ENCODE assay signal across 19 mouse cellular contexts in genomic region chr9:34722198-34722550, GRCm38 (mm10).
A peak's percentile ranks its signal among the peaks of the same experiment; 100 is the strongest.
DNase-seq lines count a peak whose midpoint lies in the region; ATAC-seq and TF ChIP-seq lines count a peak whose summit lies in the region.
"Had no signal": no experiment of that assay in that cellular context is flagged by ENCODE, and none has a peak within 500 bp of the region (broad histone marks: within the 10 kb centered on the region; RNA-seq: fewer than 3 reads in every experiment).

No protein-coding gene starts in this region.

- no peak overlapping the region for H3K4me3 ChIP-seq in kidney, postnatal 0 days (replicated peaks; ENCODE audit: low read depth, low read length)
- H3K4me3 ChIP-seq in kidney, adult 2 months (ENCODE audit: insufficient read depth, low read depth, low read length): no peak overlapping the region
- H3K4me3 ChIP-seq in neural tube, embryonic 12.5 days: no peak overlapping the region
- H3K4me3 ChIP-seq in thymus, adult 2 months (ENCODE audit: control insufficient read depth, insufficient read depth, low read length): no peak overlapping the region
- H3K4me3 ChIP-seq: embryonic facial prominence, embryonic 12.5 days; heart, embryonic 10.5 days had no signal

- H3K27ac ChIP-seq in kidney, postnatal 0 days: no peak overlapping the region
- no peak overlapping the region for H3K27ac ChIP-seq in kidney, adult 2 months (ENCODE audit: insufficient read depth, low read depth, low read length)
- H3K27ac ChIP-seq in neural tube, embryonic 12.5 days: no peak overlapping the region
- H3K27ac ChIP-seq in thymus, adult 2 months (ENCODE audit: control insufficient read depth, insufficient read depth, low read length): no peak overlapping the region
- H3K27ac ChIP-seq: embryonic facial prominence, embryonic 12.5 days; heart, embryonic 10.5 days; hindbrain, postnatal 0 days had no signal

- H3K9ac ChIP-seq in kidney, postnatal 0 days (ENCODE audit: low read depth, low read length): no peak overlapping the region
- H3K9ac ChIP-seq in neural tube, embryonic 12.5 days: no peak overlapping the region
- H3K9ac ChIP-seq: embryonic facial prominence, embryonic 12.5 days had no signal

- DNase-seq in kidney, postnatal 0 days (ENCODE audit: low spot score): peak; percentile 49
- DNase-seq in kidney, adult 2 months: no peak
- DNase-seq in R1 (ENCODE audit: low read depth, low spot score): peak; percentile 7
- DNase-seq in embryo, embryonic 11 days: peak; percentile 39
- no peak for DNase-seq in frontal cortex, postnatal 36 days (ENCODE audit: low spot score in 2 of 2)
- no peak for DNase-seq in thymus, adult 2 months
- DNase-seq: adrenal gland, postnatal 25 days; cerebellum, adult 8-10 months; gastrocnemius, postnatal 25 days; heart, postnatal 14 days; layer of hippocampus, adult 9-11 months; liver; right cerebral cortex, postnatal 25 days had no signal

- no peak; the same call in 1 of the 2 replicates for ATAC-seq in kidney, postnatal 0 days (replicated peaks; ENCODE audit: low FRiP score, low read depth)
- 0 out of 2 replicates have a peak, but pooled peaks have one; percentile 33 for ATAC-seq in neural tube, embryonic 12.5 days (ENCODE audit: low FRiP score, low read depth)
- ATAC-seq: activated CD4-positive, CD25-positive, alpha-beta regulatory T cell, adult 4 months; CD4-positive, CD25-positive, alpha-beta regulatory T cell, adult 4 months; hindbrain, postnatal 0 days had no signal

- no peaks in the 10 kb centered on the region for H3K36me3 ChIP-seq in kidney, postnatal 0 days (ENCODE audit: insufficient read depth, low read length)
- no peaks in the 10 kb centered on the region for H3K36me3 ChIP-seq in kidney, adult 2 months (ENCODE audit: control insufficient read depth, insufficient read depth, low read length)
- no peaks in the 10 kb centered on the region for H3K36me3 ChIP-seq in neural tube, embryonic 12.5 days
- H3K36me3 ChIP-seq in thymus, adult 2 months (ENCODE audit: control insufficient read depth, insufficient read depth, low read length): no peaks in the 10 kb centered on the region
- H3K36me3 ChIP-seq: embryonic facial prominence, embryonic 12.5 days; heart, embryonic 10.5 days had no signal

- H3K9me3 ChIP-seq in kidney, postnatal 0 days (replicated peaks; ENCODE audit: low read length): no peaks in the 10 kb centered on the region
- H3K9me3 ChIP-seq in neural tube, embryonic 12.5 days: no peaks in the 10 kb centered on the region
- H3K9me3 ChIP-seq: embryonic facial prominence, embryonic 12.5 days; heart, embryonic 10.5 days had no signal

- 9% methylated on average over 5 of the region's 5 CpGs for WGBS in kidney, postnatal 0 days
- 34% methylated on average over 5 of the region's 5 CpGs for WGBS in kidney, adult 2 months
- 4% methylated on average over 5 of the region's 5 CpGs for WGBS in neural tube, embryonic 12.5 days
- WGBS in thymus, adult 2 months: 75% methylated on average over 5 of the region's 5 CpGs

- no peak for TF ChIP-seq CTCF in kidney, postnatal 0 days (IDR thresholded peaks at IDR 0.05; ENCODE audit: low read depth)
- TF ChIP-seq CTCF in kidney, adult 2 months (conservative IDR thresholded peaks at IDR 0.05; ENCODE audit: insufficient read depth, insufficient read length, low read depth, low read length): no peak
- TF ChIP-seq CTCF in thymus, adult 2 months (IDR thresholded peaks at IDR 0.05; ENCODE audit: borderline replicate concordance, control insufficient read depth, extremely low read depth, insufficient read depth, low read length, poor library complexity): no peak

- no peaks in the 10 kb centered on the region for H3K27me3 ChIP-seq in kidney, postnatal 0 days (ENCODE audit: insufficient read depth, low read length)
- no peaks in the 10 kb centered on the region for H3K27me3 ChIP-seq in kidney, adult 2 months (replicated peaks; ENCODE audit: control insufficient read depth, insufficient read depth, low read length)
- no peaks in the 10 kb centered on the region for H3K27me3 ChIP-seq in neural tube, embryonic 12.5 days (replicated peaks)
- no peaks in the 10 kb centered on the region for H3K27me3 ChIP-seq in thymus, adult 2 months (ENCODE audit: control insufficient read depth, insufficient read depth, low read length)
- H3K27me3 ChIP-seq: embryonic facial prominence, embryonic 12.5 days had no signal

- TF ChIP-seq POLR2A in kidney, adult 2 months (IDR thresholded peaks at IDR 0.05; ENCODE audit: low read depth, low read length): no peak
- no peak for TF ChIP-seq POLR2A in thymus, adult 2 months (IDR thresholded peaks at IDR 0.05; ENCODE audit: control insufficient read depth, extremely low read depth, insufficient read depth, low read length, poor library complexity)

- H3K4me2 ChIP-seq in kidney, postnatal 0 days (ENCODE audit: low read length): no peak overlapping the region
- no peak overlapping the region for H3K4me2 ChIP-seq in neural tube, embryonic 12.5 days (replicated peaks)
- H3K4me2 ChIP-seq: embryonic facial prominence, embryonic 12.5 days had no signal

- H3K4me1 ChIP-seq in kidney, postnatal 0 days (replicated peaks; ENCODE audit: insufficient read depth, low read length): 0 out of 2 replicates have a peak, but pooled peaks cover 8% of the 10 kb centered on the region
- H3K4me1 ChIP-seq in kidney, adult 2 months (ENCODE audit: control insufficient read depth, insufficient read depth, low read length): no peaks in the 10 kb centered on the region
- H3K4me1 ChIP-seq in neural tube, embryonic 12.5 days: peaks cover 18% of the 10 kb centered on the region
- H3K4me1 ChIP-seq in thymus, adult 2 months (replicated peaks; ENCODE audit: control insufficient read depth, insufficient read depth, low read length): no peaks in the 10 kb centered on the region
- H3K4me1 ChIP-seq: embryonic facial prominence, embryonic 12.5 days had no signal

Comparison
In these comparisons a context has a peak if more than half of its experiments do, and no peak if none do; other contexts are left out.
1. DNase-seq: peak in kidney, postnatal 0 days (single experiment), R1 (single experiment) and embryo, embryonic 11 days (single experiment); none in kidney, adult 2 months (single experiment), frontal cortex, postnatal 36 days (0 of 2) and thymus, adult 2 months (single experiment).